In genomic region chr11:82297895-82298294, GRCm38 (mm10) we compare ENCODE assay signal across 26 mouse cellular contexts. TPM values are rescaled to one million over a fixed set of nuclear protein-coding genes. Genes with fewer than 3 reads are reported as not detected.
A peak's percentile ranks its signal among the peaks of the same experiment; 100 is the strongest.
DNase-seq lines count a peak whose midpoint lies in the region; TF ChIP-seq lines count a peak whose summit lies in the region.
"Had no signal": no experiment of that assay in that cellular context is flagged by ENCODE, and none has a peak within 500 bp of the region (broad histone marks: within the 10 kb centered on the region; RNA-seq: fewer than 3 reads in every experiment).

No protein-coding gene starts in this region.

- H3K27me3 ChIP-seq in CH12.LX (replicated peaks) = peaks cover 87% of the 10 kb centered on the region
- H3K27me3 ChIP-seq: embryonic facial prominence, embryonic 12.5 days; forebrain, embryonic 13.5 days; forebrain, embryonic 15.5 days had no signal

- no peak for TF ChIP-seq EP300 in CH12.LX (IDR thresholded peaks at IDR 0.05; ENCODE audit: low read length)

- no peak overlapping the region for H3K4me2 ChIP-seq in CH12.LX (ENCODE audit: insufficient read depth, low read depth, poor library complexity, severe bottlenecking)
- H3K4me2 ChIP-seq: embryonic facial prominence, embryonic 12.5 days; forebrain, embryonic 13.5 days; forebrain, embryonic 15.5 days had no signal

- H3K36me3 ChIP-seq in CH12.LX (replicated peaks in 1 of 2; ENCODE audit: control insufficient read depth in 1 of 2, insufficient read depth in 1 of 2, low read length in 1 of 2) = no peaks in the 10 kb centered on the region
- no peaks in the 10 kb centered on the region for H3K36me3 ChIP-seq in ES-E14 (ENCODE audit: control insufficient read depth, insufficient read depth, low read length, poor library complexity, severe bottlenecking)
- H3K36me3 ChIP-seq: embryonic facial prominence, embryonic 10.5 days; embryonic facial prominence, embryonic 12.5 days; forebrain, embryonic 15.5 days had no signal

- H3K4me1 ChIP-seq in CH12.LX (ENCODE audit: control insufficient read depth in 1 of 2, insufficient read depth in 2 of 2) (no peaks in the 10 kb centered on the region), ES-E14 (ENCODE audit: control insufficient read depth in 2 of 2, insufficient read depth in 2 of 2, low read length in 2 of 2, poor library complexity in 1 of 2) (no peaks in the 10 kb centered on the region)
- H3K4me1 ChIP-seq: embryonic facial prominence, embryonic 10.5 days; embryonic facial prominence, embryonic 12.5 days; forebrain, embryonic 13.5 days; forebrain, embryonic 15.5 days had no signal

- dilution Hi-C loops in CH12.LX (cut with MboI; ENCODE audit: extremely low pct_ligation_motif_present, extremely low pct_unique_long_range_greater_than_20kb, low sequenced_read_pairs) = no loop called here

- no peak for TF ChIP-seq RAD21 in CH12.LX (IDR thresholded peaks at IDR 0.05; ENCODE audit: low read depth, low read length)

- no peak for TF ChIP-seq CTCF in CH12.LX (conservative IDR thresholded peaks at IDR 0.05 in 1 of 2, IDR thresholded peaks at IDR 0.05 in 1 of 2; ENCODE audit: low read depth in 2 of 2, low read length in 2 of 2)

- no peak overlapping the region for H3K27ac ChIP-seq in CH12.LX (ENCODE audit: insufficient read depth, low read depth)
- H3K27ac ChIP-seq in ES-E14 (ENCODE audit: insufficient read depth, low read depth, low read length, poor library complexity, severe bottlenecking) = no peak overlapping the region
- H3K27ac ChIP-seq: embryonic facial prominence, embryonic 10.5 days; embryonic facial prominence, embryonic 12.5 days; forebrain, embryonic 13.5 days; forebrain, embryonic 15.5 days had no signal

- H3K9ac ChIP-seq in CH12.LX (ENCODE audit: insufficient read depth, low read depth) (no peak overlapping the region), ES-E14 (ENCODE audit: insufficient read depth, low read depth, low read length, poor library complexity, severe bottlenecking) (no peak overlapping the region)
- H3K9ac ChIP-seq: embryonic facial prominence, embryonic 12.5 days; forebrain, embryonic 13.5 days; forebrain, embryonic 15.5 days; forebrain, postnatal 0 days had no signal

- no peaks in the 10 kb centered on the region for H3K79me2 ChIP-seq in CH12.LX (replicated peaks; ENCODE audit: control insufficient read depth, extremely low read depth, insufficient read depth, poor library complexity, severe bottlenecking)

- DNase-seq in CH12.LX (ENCODE audit: extremely low read depth) (no peak), ES-E14 (ENCODE audit: low read depth, low spot score) (no peak), ZHBTc4 (ENCODE audit: low read depth, low spot score) (peak; percentile 26)
- DNase-seq in spleen, postnatal 10 days (ENCODE audit: low spot score in 2 of 2) = no peak
- no peak for DNase-seq in cerebellum, postnatal 10 days
- DNase-seq: adrenal gland, adult 2 months; adrenal gland, postnatal 10 days; adrenal gland, postnatal 25 days; cerebellum, adult 11 months; cerebellum, adult 18-20 months; cerebellum, adult 8-10 months; cerebellum, adult 9-11 months; cerebellum, postnatal 25 days; forebrain, postnatal 0 days had no signal

- no peak for TF ChIP-seq POLR2A in CH12.LX (IDR thresholded peaks at IDR 0.05; ENCODE audit: low read depth, low read length)

- in situ Hi-C loops in CH12.LX (cut with MboI; ENCODE audit: low pct_ligation_motif_present, low pct_unique_long_range_greater_than_20kb, low sequenced_read_pairs) (no loop called here), ES-E14 (cut with MboI; ENCODE audit: low sequenced_read_pairs in 2 of 2, unreplicated experiment in 2 of 2) (no loop called here)

- H3K9me3 ChIP-seq in CH12.LX (replicated peaks; ENCODE audit: low read length) (peaks cover 6% of the 10 kb centered on the region), ES-E14 (ENCODE audit: control insufficient read depth, insufficient read depth, low read depth, low read length) (no peaks in the 10 kb centered on the region)
- H3K9me3 ChIP-seq: embryonic facial prominence, embryonic 10.5 days; embryonic facial prominence, embryonic 12.5 days; forebrain, embryonic 15.5 days had no signal

- H3K4me3 ChIP-seq in CH12.LX (replicated peaks in 1 of 3; ENCODE audit: low read depth in 2 of 3, low read length in 2 of 3, poor library complexity in 1 of 3) (no peak overlapping the region), ES-E14 (ENCODE audit: insufficient read depth in 1 of 2, low read depth in 1 of 2, low read length in 2 of 2, poor library complexity in 1 of 2, severe bottlenecking in 1 of 2) (no peak overlapping the region)
- H3K4me3 ChIP-seq: embryonic facial prominence, embryonic 10.5 days; embryonic facial prominence, embryonic 12.5 days; forebrain, embryonic 13.5 days; forebrain, embryonic 15.5 days had no signal

TF ChIP-seq in CH12.LX, 34 proteins besides CTCF, POLR2A, EP300 and RAD21:
- TF ChIP-seq ZNF384 (IDR thresholded peaks at IDR 0.05; ENCODE audit: low read depth, low read length) (peak; percentile 86), USF1 (IDR thresholded peaks at IDR 0.05; ENCODE audit: low read depth, low read length) (no peak)

TF ChIP-seq in ES-E14, 5 proteins besides CTCF, POLR2A, EP300 and RAD21:
- TF ChIP-seq HCFC1 (IDR thresholded peaks at IDR 0.05; ENCODE audit: borderline replicate concordance, insufficient read depth, low read length) (no peak), ZC3H11A (IDR thresholded peaks at IDR 0.05; ENCODE audit: borderline replicate concordance, low read depth, low read length) (no peak), CHD2 (IDR thresholded peaks at IDR 0.05; ENCODE audit: low read depth, low read length) (no peak), ZNF384 (IDR thresholded peaks at IDR 0.05; ENCODE audit: low read depth, low read length) (peak; percentile 84)

RNA-seq across cellular contexts. Expression of gene Ccl1, which starts 7.6 kb away (rescaled TPM):
- total RNA-seq in CH12.LX (2012; rRNA removed) (133 and 247 TPM in 2 replicates), CH12.LX (2014; rRNA removed) (117 and 153 TPM in 2 replicates), ES-E14 (2012; rRNA removed) (1.7 TPM in 1 of 2 replicates, not detected in the other)
- 81.9 and 95.3 TPM in 2 replicates for polyA plus RNA-seq in CH12.LX (2012; ENCODE audit: insufficient read length, low read depth)
- total RNA-seq: adrenal gland, adult 2 months; adrenal gland, postnatal 10 days; adrenal gland, postnatal 25 days; adrenal gland, postnatal 4 days; forebrain, postnatal 0 days; MEL had no signal
- polyA plus RNA-seq: adrenal gland, adult 2 months; brain, embryonic 14.5 days; C2C12; cortical plate, adult 2 months; embryonic facial prominence, embryonic 10.5 days; embryonic facial prominence, embryonic 12.5 days; embryonic facial prominence, embryonic 14.5 days; forebrain, embryonic 11.5 days; forebrain, embryonic 13.5 days; forebrain, embryonic 15.5 days; frontal cortex, adult 2 months had no signal

Comparison
In these comparisons a context has a peak if more than half of its experiments do, and no peak if none do; other contexts are left out.
1. RNA of gene Ccl1, which starts 7.6 kb away (total RNA-seq): 117 to 247 TPM in CH12.LX; 1.7 TPM in ES-E14; every median in the first group is over 10 times any median in the second.